Mouse (Mus musculus) C2C12 (cell line): ENCODE measurements around the gene Bad. TPM values are rescaled to one million over a fixed set of nuclear protein-coding genes. Genes with fewer than 3 reads are reported as not detected.

Source experiments
- H3K27me3 ChIP-seq: one replicate; pipeline ENCODE4 v1.6.1; 2011; ENCODE audit not compliant: control insufficient read depth, insufficient read depth, insufficient read length
- H3K36me3 ChIP-seq: one replicate; pipeline ENCODE4 v1.6.1; 2011; ENCODE audit not compliant: control insufficient read depth, insufficient read depth
- H3K4me3 ChIP-seq: one replicate; pipeline ENCODE4 v1.5.1; 2011; ENCODE audit warnings: mild to moderate bottlenecking, control low read depth; ENCODE audit not compliant: poor library complexity, insufficient read depth, severe bottlenecking
- H3K79me2 ChIP-seq: one replicate; pipeline ENCODE4 v1.6.1; 2011; ENCODE audit not compliant: control insufficient read depth, insufficient read depth
- H3K79me3 ChIP-seq: one replicate; pipeline ENCODE4 v1.6.1; 2011; ENCODE audit warnings: low read depth, control low read depth
- H3ac ChIP-seq: one replicate; pipeline ENCODE3; 2011; ENCODE audit warnings: low read depth; ENCODE audit not compliant: control insufficient read depth, insufficient read length
- CEBPB ChIP-seq: IDR thresholded peaks from one replicate; pipeline ENCODE4 v1.6.1; 2011; ENCODE audit warnings: low read depth, mild to moderate bottlenecking, control low read depth, moderate library complexity
- CTCF ChIP-seq: IDR thresholded peaks from one replicate; pipeline ENCODE4 v1.5.1; 2011; ENCODE audit not compliant: control insufficient read depth, insufficient read depth, insufficient read length
- FOSL1 ChIP-seq: IDR thresholded peaks from one replicate; pipeline ENCODE4 v1.8.0; 2011; ENCODE audit warnings: mild to moderate bottlenecking, low read length; ENCODE audit not compliant: poor library complexity, insufficient read depth, severe bottlenecking
- MAX ChIP-seq: IDR thresholded peaks from one replicate; pipeline ENCODE4 v1.6.1; 2011; ENCODE audit warnings: mild to moderate bottlenecking, control low read depth
- MYOD1 ChIP-seq: IDR thresholded peaks from one replicate; pipeline ENCODE4 v1.6.1; 2011; ENCODE audit warnings: low read depth; ENCODE audit not compliant: control insufficient read depth, insufficient read length
- MYOG ChIP-seq: IDR thresholded peaks from one replicate; pipeline ENCODE4 v1.6.1; 2011; ENCODE audit not compliant: control insufficient read depth, insufficient read length; ENCODE audit errors: extremely low read depth
- USF1 ChIP-seq: IDR thresholded peaks from one replicate; pipeline ENCODE4 v1.6.1; 2011; ENCODE audit warnings: low read depth, mild to moderate bottlenecking, control low read depth, moderate library complexity
- polyA plus RNA-seq: library from polyadenylated mRNA; unstranded; fragments of >200 nt; fragmentation: generic; extraction: Trizol; gene quantifications from one replicate; pipeline ENCODE4 v1.2.1, GENCODE M21; 2012; ENCODE audit warnings: missing spikeins

Bad gene
- polyA plus RNA-seq, 1 experiment, result 84.0 TPM

DNA sequence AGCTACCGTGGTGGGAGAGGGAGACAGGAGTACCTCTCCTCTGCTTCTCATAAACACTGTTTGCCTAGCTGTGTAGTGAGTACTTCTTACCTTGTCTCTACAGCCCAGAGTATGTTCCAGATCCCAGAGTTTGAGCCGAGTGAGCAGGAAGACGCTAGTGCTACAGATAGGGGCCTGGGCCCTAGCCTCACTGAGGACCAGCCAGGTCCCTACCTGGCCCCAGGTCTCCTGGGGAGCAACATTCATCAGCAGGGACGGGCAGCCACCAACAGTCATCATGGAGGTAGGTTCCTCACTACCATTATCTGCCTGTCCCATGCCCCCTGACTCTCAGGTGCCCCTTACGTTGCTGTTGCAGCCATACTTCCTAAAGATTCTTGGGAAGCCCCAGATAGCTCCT, 1.1 kb downstream of the Bad start:
- peak overlapping the region; percentile 61 for H3ac ChIP-seq
- no peaks in the 10 kb centered on the region for H3K27me3 ChIP-seq
- H3K79me2 ChIP-seq, result peaks cover 25% of the 10 kb centered on the region
- H3K79me3 ChIP-seq, result peaks cover 2% of the 10 kb centered on the region
- no peaks in the 10 kb centered on the region for H3K36me3 ChIP-seq
- peak overlapping the region; percentile 65 for H3K4me3 ChIP-seq
- no peak for TF ChIP-seq MAX
- no peak for TF ChIP-seq MYOD1
- no peak for TF ChIP-seq CTCF
- no peak for TF ChIP-seq MYOG
- TF ChIP-seq FOSL1, result no peak
- TF ChIP-seq CEBPB, result no peak
- TF ChIP-seq USF1, result no peak

DNA sequence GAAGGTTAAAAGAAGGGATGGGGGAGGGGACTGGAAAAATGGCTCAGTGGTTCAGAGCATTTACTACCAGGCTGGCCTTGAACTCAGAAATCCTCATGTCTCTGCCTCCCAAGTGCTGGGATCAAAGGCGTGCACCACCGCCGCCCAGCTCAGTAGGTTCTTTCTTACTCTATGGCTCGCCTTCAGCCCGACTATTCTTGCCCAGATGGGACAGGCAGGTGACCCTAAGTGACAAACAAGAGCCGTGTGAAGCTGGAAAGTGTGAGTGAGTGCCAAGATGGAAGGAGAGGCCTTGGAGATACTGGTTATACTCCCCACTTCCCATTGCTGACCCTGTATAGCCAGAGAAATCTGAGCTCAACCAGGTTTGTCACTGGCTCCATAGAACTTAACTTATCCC, 2.0 kb downstream of the Bad start:
- no peak overlapping the region for H3ac ChIP-seq
- no peak overlapping the region for H3K4me3 ChIP-seq
- peaks cover 25% of the 10 kb centered on the region for H3K79me2 ChIP-seq
- H3K27me3 ChIP-seq, result no peaks in the 10 kb centered on the region
- H3K79me3 ChIP-seq, result peaks cover 2% of the 10 kb centered on the region
- TF ChIP-seq MAX, result no peak
- TF ChIP-seq FOSL1, result no peak
- no peak for TF ChIP-seq CEBPB
- no peak for TF ChIP-seq MYOG
- no peak for TF ChIP-seq CTCF
- no peak for TF ChIP-seq MYOD1
- no peak for TF ChIP-seq USF1
- H3K36me3 ChIP-seq, result no peaks in the 10 kb centered on the region

DNA sequence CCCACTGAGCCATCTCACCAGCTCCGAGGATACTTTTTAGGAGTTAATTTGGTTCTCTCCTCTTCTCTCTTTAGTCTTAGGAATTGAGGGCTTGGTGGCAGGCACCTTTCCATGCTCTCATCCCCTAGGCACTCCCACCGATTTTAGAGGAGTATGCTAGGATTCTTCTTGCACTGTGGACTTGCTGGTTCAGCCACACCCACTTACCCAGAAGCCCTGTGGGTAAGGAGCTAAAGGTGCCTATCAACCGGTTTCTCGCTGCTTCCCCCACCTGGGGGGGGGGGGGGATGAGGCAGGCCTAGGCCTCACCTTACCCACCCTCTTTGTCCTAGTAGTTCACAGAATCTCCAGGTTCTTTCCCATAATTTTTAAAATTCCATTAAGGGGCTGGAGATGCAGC, 6.1 kb downstream of the Bad start:
- no peaks in the 10 kb centered on the region for H3K27me3 ChIP-seq
- no peak overlapping the region for H3K4me3 ChIP-seq
- no peak overlapping the region for H3ac ChIP-seq
- TF ChIP-seq USF1, result no peak
- peaks cover 3% of the 10 kb centered on the region for H3K36me3 ChIP-seq
- no peaks in the 10 kb centered on the region for H3K79me3 ChIP-seq
- peaks cover 15% of the 10 kb centered on the region for H3K79me2 ChIP-seq

DNA sequence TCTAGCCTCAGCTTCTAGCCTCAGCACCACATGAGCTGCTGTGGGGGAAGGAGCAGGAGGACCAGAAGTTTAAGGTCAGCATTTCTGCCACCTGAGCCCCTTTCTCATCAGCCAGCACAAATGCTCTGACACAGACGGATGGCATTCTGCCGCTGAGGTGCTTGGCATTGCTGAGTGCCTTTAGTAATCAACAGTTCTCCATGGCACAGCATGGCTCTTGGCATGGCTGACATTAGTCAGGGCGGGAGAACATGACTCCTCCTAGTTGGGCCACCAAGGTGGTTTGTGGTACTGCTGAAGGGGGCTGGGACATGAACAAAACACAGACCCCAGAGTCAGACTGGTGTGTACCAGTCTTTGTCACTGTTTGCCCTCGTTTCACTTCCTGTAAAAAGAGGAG, 6.5 kb downstream of the Bad start:
- Histone ChIP-seq H3K79me3 (no peaks in the 10 kb centered on the region), H3K4me3 (no peak overlapping the region), H3K36me3 (peaks cover 7% of the 10 kb centered on the region), H3K27me3 (no peaks in the 10 kb centered on the region), H3ac (no peak overlapping the region), H3K79me2 (peaks cover 10% of the 10 kb centered on the region)
- TF ChIP-seq FOSL1 (no peak), CEBPB (no peak), MYOD1 (no peak), USF1 (no peak), MAX (no peak), CTCF (no peak), MYOG (no peak)

DNA sequence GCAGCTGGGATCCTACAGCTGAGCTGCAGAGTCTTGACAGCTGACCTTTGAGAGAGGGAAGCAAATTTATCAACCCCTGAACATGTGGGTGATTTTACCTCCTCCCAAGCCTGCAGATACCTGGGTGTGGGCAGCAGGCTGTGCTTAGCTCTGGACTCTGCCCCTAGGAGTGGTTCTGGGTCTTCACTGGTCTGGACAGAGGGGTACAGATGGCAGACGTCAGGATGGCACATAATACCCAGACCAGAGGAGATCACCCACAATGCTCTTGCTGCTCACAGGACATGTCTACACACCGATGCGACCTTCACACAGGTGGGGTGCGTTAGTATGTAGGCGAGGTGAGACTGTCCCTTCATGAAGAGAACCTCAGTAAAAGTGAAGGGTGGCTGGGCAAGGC, 7.9 kb downstream of the Bad start:
- Histone ChIP-seq H3K27me3 (no peaks in the 10 kb centered on the region), H3K79me3 (no peaks in the 10 kb centered on the region), H3ac (no peak overlapping the region), H3K36me3 (peaks cover 20% of the 10 kb centered on the region), H3K79me2 (no peaks in the 10 kb centered on the region), H3K4me3 (no peak overlapping the region)
- no peak for TF ChIP-seq USF1
- TF ChIP-seq CEBPB, result no peak
- no peak for TF ChIP-seq MYOD1
- TF ChIP-seq CTCF, result no peak
- no peak for TF ChIP-seq FOSL1
- TF ChIP-seq MAX, result no peak
- no peak for TF ChIP-seq MYOG

DNA sequence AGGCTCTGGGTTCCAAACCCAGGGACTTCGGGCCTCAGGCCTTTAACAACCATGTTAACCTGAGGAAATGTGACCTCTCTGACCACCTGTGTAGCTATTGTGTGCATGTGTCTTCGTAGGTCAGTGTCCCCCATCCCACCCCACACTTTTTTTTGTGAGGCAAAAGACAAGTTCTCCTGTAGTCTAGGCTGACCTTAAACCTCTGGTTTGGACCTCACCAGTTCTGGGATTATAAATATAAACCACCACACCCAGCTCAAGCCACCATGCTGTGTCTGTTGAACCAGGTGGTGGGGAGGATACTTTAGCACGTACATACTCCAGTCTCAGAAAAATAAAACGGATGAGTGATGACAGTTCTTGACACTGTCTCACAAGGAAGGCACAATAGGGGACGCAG, 8.3 kb downstream of the Bad start:
- peak overlapping the region; percentile 39 for H3ac ChIP-seq
- no peak overlapping the region for H3K4me3 ChIP-seq
- H3K79me2 ChIP-seq, result no peaks in the 10 kb centered on the region

More for the DNA sequence above, 8.3 kb downstream of the Bad start:
- TF ChIP-seq USF1 (no peak), MYOD1 (no peak), MYOG (no peak), CTCF (no peak), MAX (no peak), CEBPB (no peak), FOSL1 (no peak)
- Histone ChIP-seq H3K27me3 (no peaks in the 10 kb centered on the region), H3K36me3 (peaks cover 24% of the 10 kb centered on the region), H3K79me3 (no peaks in the 10 kb centered on the region)
